Mouse (Mus musculus): ENCODE measurements around the gene Carns1. TPM values are rescaled to one million over a fixed set of nuclear protein-coding genes. Genes with fewer than 3 reads are reported as not detected.
A peak's percentile ranks its signal among the peaks of the same experiment; 100 is the strongest.

The Carns1 gene
- polyA plus RNA-seq, 2 experiments from 2014 or later: 6.1 to 7.2 TPM

DNA sequence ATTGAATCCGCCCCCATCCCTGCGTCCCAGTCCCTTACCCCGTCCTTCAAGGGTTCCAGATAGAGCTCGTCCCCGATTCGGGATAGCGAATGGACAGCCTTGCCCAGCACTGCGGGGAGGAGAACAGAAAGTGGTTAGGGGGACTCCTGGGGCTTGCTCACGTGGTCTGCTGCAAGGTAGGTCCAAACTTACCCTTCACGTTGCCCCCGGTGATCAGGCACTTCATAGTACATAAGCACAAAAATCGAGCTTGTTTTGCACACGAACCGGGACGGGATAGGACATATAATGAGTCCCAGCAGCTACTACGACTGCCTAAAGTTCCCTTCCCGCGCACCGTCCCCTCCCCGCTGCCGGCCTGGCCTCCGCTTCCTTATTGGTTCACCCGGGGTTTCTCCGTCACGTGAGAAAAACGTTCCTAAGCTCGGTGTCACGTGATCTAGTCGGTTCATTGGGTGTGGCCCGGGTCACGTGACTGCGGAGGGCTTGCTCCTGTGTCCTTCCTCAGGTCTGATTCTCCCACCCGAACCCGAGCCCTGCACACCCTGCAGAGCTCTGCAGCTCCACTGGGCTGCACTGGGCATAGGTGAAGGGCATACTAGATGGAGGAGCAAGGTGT is 26.1 kb upstream of the Carns1 start, which contains the start of gene Rad9a:
Rad9a (minus strand) TSS at position 372 of the 619 bp plus-strand sequence.
- peak; percentile 53 for ATAC-seq

DNA sequence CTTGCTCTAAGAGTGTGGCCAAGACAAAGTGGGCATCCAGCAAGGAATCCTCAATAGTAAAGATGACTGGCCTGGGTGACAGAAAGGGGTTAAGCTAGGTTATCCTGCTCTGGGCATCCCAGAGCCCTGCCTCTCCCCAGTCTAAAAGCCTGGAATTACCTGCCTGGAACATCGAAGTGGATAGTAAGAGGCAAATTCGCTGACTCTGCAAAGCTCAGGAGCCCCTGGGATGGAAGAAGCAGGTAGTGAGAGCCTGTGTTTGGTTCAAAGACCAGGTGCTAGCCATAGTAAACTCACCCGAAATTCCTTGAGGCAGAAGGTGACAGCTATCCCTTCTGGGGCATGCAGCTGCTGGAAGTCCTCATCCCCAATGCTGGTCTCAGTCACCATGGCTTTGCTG is 21.9 kb upstream of the Carns1 start:
- ATAC-seq: no peak

DNA sequence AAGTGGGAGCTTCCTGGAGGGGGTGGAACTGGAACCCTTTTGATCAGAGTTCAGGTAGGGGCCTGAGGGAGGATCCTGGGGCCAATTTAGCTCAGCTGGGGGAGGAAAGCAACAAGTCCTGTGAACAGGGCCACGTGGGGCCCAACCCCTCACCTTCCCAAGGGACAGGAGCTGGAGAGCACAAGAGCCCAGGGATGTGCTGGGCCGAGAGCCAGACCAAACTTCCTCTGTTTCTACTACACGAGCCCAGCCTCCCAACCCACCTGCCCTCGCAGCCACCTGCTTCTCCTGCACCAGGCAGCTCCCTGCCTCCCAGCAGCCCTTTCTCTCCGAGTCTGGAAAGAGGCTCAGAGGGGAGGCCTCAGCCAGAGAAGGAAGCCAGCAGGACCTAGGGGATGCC is 21.3 kb upstream of the Carns1 start:
- no peak for ATAC-seq

DNA sequence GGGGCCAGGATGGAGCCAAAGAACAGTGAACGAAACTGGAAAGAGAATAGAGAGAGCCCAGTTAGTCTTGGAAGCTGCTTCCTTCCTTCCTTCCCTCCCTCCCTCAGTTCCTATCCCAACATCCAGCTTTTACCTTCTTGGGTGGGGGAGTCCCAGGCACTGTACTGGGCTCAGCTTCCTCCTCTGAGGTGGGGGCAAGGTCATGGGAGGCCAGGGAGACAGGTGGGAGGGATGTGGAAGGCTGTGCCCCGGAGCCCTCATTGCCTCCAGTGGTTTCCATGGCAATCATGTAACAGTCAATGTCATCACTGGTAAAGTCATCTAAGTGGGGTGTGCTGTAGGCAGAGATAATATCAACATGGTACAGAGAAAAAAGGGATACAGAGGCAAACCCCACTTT is 20.8 kb upstream of the Carns1 start:
- no peak for ATAC-seq

DNA sequence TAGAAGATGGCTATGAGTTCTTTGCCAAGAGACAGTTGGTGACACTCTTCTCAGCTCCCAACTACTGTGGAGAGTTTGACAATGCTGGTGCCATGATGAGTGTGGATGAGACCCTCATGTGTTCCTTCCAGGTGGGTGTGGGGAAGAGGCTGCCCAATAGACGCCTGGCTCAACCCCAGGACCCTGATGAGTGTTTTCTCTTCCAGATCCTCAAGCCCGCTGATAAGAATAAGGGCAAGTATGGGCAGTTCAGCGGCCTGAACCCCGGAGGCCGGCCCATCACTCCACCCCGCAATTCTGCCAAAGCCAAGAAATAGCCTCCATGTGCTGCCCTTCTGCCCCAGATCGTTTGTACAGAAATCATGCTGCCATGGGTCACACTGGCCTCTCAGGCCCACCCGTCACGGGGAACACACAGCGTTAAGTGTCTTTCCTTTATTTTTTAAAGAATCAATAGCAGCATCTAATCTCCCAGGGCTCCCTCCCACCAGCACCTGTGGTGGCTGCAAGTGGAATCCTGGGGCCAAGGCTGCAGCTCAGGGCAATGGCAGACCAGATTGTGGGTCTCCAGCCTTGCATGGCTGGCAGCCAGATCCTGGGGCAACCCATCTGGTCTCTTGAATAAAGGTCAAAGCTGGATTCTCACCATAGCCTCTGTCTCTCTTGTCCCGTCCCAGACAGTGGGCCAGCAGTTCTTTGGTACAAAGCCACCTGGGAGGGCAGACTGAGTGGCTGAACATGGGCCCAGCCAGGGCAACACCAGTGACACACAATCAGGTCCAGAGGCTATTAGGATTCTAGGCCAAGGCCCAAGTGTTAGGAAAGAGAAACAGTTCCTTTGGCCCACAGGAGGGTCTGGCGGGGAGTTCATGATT is 19.7 kb upstream of the Carns1 start:
- no peak for ATAC-seq

DNA sequence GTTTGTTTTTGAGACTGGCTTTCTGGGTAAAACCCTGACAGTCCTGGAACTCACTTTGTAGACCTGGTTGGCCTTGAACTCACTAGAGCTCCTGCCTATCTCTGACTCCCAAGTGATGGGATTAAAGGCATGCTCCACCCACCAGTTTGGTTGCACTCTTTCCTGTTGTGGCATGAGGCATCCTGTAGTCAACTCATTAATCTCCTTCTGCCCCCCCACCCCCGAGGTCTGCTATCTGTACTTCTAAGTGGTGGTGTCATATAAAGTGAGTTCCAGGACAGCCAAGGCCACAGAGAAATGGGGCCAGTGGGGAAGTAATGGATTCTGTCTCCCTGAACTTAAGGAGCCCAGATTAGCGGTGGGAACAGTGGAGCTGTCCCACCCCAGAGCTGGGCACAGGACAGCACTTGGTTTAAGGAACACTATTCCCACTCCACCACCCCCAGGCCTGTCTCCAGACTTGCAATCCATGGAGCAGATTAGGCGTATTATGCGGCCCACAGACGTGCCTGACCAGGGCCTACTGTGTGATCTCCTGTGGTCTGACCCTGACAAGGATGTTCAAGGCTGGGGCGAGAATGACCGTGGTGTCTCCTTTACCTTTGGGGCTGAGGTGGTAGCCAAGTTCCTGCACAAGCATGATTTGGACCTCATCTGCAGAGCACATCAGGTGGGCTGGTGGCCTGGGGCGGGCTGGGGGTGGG is 18.9 kb upstream of the Carns1 start:
- ATAC-seq: no peak

DNA sequence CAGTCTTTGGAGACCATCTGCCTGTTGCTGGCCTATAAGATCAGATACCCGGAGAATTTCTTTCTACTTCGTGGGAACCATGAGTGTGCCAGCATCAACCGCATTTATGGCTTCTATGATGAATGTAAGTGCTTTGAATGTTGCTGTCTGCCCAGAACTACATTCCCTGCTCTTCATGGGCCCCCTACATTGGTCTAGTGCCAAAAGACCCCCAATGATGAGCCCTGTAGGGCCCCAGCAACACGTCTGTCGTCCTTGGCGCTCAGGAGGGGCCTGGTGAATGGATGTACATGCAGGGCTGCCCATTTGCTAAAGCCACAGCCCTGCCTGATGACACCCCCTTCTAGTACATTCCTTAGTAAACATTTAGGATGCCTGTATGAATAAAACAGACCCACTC is 17.9 kb upstream of the Carns1 start:
- ATAC-seq: no peak

DNA sequence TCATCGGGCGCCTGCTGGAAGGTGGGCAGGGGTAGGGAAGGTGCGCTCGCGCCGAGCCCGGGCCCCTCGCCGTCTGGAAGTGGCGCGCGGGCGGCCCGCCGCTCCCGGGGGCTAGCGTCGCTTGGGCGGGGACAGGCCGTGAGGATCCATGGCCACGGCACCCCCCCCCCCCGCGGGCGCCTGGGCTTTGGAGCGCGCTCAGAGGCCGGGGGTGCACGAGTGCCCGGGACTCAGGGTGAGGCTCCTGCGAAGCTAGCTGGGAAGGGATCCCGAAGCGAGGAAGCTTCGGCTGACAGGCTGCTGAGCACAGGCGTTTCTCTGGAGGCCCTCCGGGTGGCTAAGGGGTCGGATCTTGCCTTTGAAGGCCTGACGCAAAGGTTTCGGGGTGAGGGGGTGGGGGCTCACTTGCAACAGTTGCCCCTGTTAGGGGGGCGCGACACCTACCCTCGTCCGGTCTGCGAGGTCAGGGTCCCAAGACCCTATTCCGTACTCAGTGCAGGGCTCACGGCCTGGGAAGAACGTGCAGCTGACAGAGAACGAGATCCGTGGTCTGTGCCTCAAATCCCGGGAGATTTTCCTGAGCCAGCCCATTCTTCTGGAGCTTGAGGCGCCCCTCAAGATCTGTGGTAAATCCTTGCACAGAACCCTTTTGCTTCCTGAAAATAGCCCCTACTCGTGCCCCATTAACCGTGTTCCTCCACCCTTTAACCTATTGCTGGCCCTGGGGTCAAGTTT is 17.1 kb upstream of the Carns1 start:
- no peak for ATAC-seq

DNA sequence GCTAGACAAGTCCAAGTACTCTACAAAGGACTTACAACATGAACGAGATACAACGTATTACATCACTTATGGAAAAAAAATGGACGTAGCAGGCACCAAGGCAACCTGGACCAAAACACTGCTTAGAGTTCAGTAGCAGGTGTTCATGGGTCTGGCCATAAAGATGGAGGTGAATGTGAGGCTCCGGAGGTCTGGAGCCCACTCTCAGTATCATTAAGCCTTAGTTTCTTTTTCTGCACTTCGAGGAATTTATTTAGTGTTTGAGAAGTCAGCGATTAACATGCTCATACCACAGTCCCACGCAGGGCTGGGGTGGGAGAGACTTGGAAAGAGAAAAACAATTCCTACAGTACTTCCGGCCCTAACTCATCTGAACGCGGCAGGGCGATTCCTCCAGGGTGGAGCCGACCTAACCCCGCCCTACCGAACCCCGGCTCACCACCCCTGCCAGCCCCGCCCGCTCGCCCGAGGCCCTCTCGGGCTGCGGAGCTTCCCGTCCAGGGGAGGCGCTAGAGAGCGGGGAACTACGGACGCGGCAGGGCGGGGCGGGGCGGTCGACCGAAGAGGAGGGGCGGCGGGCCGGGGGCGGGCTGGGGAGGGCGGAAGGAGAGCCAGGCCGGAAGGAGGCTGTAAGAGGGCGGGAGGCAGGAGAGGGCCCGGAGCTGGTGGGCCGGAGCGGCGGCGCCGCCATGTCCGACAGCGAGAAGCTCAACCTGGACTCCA is 16.4 kb upstream of the Carns1 start, which contains the start of gene Ppp1ca:
Ppp1ca (plus strand) TSS at position 538 of the 723 bp plus-strand sequence.
- ATAC-seq: peak; percentile 73

DNA sequence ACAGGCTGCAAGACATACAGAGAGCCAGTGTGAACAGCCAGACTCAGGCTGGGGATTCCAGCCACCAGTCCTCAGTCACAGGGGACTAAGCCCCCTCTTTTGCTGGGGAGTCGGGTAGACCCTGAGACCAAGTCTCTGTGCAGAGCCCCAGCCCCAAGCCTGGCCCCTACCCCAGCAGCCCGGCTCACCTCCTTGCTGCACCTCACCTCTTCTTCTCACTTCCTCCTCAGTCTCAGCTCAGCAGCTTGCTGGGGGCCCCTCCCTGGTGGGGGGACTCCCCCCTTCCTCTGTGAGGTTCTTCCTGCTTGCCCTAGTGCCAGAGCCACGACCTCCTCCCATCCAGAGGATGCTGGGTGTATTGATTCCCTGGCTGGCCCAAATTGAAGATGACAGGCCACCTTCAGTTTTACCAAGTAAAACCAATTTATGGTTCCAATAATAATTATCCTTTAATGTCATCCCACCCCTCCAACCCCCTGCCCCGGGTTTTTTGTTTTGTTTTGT is 15.6 kb upstream of the Carns1 start, which contains the start of gene Tbc1d10c:
Tbc1d10c (minus strand) TSS at position 454 of the 504 bp plus-strand sequence.
- ATAC-seq: peak; percentile 72

DNA sequence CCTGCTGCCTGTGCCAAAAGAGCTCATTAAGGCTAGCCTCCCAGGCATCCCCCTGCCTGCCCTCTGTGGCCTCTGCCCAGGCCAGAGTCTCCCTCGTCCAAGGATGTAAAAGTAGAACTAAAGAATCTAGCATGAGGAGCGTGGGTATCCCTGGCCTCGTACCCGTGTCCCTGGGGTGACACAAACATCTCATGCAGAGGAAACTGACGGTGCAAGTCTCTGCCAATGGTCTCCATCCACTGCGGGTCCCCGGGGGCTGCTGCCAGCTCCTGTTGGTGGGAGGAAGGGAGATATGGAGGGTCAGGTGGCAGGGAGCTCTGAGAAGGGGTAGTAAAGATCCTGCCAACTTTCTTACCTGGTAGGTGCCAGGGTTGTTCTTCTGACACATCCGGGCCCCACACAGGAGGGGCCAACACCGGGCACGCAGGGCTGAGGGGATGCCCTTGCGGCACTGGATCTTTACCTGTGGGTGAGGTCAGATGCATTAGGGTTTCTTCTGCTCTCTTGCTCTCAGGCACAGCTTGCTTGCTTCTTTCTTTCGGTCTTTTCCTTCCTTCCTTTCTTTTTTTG is 13.9 kb upstream of the Carns1 start:
- no peak for ATAC-seq

DNA sequence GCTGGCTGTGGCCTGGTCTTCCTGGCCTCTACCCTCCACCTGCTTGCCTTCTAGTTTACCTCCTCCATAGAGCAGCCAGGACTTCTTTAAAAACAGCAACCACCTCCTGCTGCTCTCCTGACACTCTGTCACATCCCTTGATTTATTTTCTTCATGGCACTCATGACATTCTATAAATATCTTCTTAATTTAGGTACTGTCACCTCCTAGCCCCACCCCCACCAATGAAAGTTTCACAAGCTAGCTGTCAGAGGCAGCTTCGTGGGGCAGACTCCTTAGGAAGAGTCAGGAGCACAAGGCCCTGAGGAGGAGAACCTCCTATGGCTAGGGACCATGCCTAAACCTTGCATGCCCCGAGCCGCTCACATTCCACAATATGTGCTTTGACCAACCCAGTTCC is 12.0 kb upstream of the Carns1 start:
- no peak for ATAC-seq

DNA sequence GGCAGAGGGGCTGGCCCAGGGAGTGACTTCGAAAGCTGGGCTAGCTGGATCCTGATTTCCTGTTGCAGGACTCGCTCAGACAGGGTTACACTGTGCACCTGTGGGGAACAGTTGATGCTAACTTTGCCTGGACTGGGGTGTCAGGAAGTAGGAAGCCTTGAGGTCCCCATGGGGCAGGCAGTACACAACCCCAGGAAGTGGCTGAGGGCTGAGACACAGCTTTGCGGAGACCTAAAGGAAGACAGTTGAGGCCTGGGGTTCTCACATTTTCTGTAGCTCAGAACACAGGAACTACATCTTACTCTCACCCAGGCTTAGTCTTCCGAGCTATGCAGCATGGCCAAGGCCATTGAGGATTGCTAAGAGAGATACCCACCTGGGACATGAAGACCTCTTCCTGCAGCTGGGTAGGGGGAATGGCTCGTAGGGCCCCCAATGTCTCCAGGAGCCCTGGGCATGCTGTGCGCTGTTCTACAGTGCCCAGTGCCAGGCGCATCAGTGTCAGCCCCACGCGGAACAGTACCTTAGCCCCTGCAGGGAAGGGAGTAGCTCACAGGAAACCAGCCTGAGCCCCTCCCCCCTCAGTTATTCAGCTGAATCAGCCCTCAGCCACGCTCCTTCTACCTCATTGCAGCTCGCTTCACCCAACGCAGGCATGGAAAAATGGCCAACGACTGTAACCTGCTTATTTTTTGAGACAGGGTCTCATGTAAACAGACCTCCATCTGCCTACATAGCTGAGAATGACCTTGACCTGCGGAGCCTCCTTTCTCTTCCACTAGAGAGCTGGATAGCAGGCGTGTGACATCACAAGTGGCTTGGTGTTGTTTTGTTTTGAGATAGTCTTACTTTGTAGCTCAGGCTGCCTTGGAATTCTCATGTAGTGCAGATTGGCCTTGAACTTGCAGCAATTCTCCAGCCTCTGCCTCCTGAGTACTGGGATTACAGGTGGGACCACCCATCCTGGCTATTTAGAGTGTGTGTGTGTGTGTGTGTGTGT is 10.0 kb upstream of the Carns1 start:
- ATAC-seq: peak; percentile 74

DNA sequence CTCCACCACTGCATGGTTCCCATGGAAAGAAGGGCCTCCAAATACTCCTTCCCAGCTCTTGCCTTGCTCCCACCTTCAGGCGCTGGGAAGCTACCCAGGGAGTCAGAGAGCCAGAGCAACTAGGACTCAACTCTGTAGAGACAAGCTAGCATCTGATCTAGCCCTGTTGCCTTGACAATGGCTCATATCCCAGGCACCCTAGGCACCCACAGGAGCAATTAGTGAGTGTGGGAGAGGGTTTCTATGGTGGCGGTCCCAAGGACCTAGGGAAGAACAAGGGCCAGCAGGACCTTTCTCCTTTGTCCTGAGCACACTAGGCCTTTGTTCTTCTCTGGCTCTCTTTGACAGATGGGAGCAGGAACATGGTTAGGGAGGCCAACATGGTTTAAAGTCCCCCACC is 8.4 kb upstream of the Carns1 start:
- no peak for ATAC-seq

DNA sequence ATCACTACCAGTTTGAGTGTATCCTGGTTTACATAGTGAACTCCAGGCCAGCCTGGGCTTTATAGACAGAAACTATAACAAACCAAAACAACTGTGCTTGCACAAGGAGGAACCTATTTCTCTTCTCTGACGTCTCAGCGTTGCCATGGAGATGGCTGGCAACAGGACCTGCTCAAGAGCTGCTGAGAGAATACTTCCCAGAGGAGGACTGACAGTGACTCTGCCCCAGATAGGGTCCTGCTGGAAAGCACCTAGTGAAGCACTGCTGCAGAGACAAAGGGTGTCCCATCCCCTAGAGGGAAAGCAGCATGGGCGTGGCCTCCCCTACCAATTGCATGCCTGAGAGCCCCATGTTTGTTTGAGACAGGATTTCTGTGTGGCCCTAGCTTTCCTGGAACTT is 6.6 kb upstream of the Carns1 start:
- ATAC-seq: peak; percentile 16

DNA sequence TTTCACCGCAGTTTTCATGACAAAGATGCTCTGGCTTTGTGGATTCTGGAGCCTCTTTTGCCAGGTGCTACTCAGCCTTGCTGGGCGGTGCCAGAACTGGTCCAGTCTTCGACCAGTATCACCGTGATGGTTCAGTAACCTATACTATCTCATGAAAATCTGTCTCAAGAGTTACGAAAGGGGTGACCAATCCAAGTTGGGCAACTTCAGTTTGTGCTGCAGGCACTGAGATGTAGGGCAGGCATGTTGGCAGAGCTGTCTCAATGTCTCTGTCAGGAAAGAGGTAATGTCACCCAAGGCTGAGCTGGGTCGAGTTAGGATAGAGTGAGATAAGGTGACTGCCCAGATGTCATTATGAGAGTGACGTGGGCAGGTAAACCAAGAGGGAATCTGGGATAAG is 5.1 kb upstream of the Carns1 start:
- ATAC-seq: no peak

DNA sequence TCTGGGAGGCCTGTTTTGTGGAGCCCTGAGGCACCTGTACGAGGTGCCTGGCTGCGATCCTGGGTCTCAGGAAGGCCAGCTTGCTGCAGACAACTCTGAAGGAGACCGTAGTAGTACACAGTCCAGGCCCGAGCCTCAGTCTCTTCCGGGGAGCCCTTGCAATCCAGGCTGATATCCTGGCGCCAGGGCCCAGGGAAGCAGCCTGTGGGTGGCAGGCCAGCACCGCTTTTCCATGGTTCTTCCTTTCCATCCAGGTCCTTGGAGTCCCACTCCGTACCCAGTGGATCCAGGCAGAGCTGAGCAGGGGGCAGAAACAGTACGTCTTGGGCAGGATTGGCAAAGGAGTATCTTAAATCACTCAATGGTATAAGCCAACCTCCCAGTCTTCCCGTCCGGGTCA is 2.4 kb downstream of the Carns1 start:
- no peak for ATAC-seq

DNA sequence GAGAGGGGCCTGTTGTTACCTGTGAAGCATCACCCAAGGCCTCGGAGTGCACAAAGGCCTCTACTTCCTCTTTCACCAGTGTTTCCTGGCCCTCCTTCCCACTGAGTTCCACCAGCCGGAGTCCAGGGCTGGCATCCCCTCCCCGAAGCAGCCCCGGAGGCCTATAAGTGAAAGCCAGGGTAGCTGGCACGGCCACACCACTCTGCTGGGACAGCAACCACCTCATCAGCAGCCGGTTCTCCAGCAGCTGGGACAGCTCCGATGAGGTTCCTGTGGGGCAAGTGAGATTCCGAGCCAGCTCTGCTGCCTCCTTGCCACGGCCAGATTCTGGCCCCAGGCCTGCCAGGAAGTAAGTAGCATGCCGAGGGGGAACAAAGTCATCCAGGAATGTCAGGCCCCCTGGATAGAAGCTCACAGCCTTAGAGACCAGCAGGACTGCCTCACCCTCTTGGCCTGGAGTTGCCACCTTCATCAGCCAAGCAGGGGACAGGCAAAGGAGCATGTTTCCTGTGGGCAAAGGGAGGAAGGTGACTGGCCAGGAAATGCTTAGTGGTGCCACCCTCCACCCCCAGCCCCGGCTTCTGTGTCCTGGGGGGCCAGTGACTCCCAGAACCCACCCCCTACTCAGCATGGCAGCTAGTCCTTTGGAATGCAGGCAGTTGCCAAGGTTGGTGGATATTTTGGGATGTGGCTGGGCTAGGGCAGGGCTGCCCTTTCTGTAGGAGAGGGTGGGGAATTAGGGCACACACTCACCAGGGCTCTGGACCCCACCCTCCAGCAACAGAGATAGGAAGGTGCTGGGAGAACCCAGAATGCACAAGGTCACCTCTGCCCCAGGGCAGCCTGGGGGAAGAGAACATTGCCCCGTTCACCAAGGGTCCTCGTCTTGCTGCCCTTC is 3.6 kb downstream of the Carns1 start:
- ATAC-seq: no peak
